Mouse (Mus musculus) hematopoietic stem cell, adult 5-6 weeks (primary cell): ENCODE measurements around the gene Flywch1. TPM values are rescaled to one million over a fixed set of nuclear protein-coding genes. Genes with fewer than 3 reads are reported as not detected.

Experiments
- ATAC-seq, 2 experiments: fragments of 125-278 bp in 1 of 2; replicated peaks in 1 of 2; 2 replicates each; pipeline ENCODE4 v1.8.0; 2016 to 2017; ENCODE audit warnings: inconsistent platforms in 2 of 2, mild to moderate bottlenecking in 2 of 2, moderate number of reproducible peaks in 2 of 2, low read depth in 1 of 2, moderate TSS enrichment in 1 of 2; ENCODE audit not compliant: low FRiP score in 2 of 2, poor library complexity in 2 of 2, severe bottlenecking in 2 of 2, insufficient read depth in 1 of 2, low TSS enrichment in 1 of 2
- total RNA-seq: library from RNA; stranded (forward); fragments of 172-1452, 232-1000 nt; gene quantifications from 2 replicates; pipeline ENCODE4 v1.2.3, GENCODE M21; 2017

Flywch1 gene
- total RNA-seq, 1 experiment from 2014 or later, result 33.2 TPM

DNA sequence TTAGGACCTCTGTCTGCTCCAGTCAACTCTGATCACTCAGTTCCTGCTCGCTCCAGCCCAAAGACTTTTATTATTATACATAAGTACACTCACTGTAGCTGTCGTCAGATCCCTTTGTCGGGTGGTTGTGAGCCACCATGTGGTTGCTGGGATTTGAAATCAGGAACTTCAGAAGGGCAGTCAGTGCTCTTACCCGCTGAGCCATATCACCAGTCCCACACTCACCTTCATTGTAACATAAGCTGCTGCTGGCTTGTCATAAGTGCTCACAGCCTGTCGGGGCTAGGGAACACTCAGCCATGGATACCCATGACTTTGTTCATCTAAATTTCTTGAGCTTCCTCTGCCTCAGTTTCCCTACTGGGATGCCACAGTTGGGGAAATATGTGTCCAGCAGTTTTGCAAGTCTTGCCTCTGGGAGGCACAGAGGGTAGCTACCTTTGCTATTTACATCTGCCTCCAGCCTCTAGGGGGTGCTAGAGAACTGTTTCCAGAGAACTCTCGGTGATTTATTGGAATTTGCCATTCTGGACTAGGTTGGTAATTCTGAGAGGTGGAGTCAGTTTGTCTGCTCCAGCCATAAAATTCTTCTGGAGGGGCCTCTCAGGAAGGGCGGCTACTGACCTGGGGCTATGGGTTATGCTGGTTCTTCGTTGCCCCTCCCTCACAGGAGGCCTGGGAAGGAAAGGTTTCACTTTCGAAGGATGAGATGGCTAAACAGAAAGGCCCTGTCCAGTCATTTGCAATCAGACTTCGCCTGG, 22.6 kb downstream of the Flywch1 start:
- ATAC-seq, result peak; percentile 57 to 66

DNA sequence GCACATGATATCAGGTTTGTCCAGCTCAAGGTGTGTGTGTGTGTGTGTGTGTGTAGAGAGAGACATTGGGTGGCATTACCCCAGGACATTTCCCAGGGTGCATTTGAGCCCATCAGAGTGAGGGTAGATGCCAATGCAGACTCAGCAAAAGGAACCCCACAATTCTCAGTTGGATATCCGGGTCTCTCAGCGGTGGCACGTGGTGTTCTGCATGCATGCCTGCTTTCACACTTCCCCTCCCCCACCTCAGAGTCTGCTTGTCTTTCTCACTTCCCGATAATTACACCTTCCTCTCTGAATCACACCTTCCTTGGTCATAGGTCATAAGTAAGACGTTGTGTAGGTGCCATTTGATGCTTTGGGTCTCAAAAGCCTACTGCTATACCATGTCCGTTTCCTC, 23.4 kb downstream of the Flywch1 start:
- ATAC-seq, result no peak

DNA sequence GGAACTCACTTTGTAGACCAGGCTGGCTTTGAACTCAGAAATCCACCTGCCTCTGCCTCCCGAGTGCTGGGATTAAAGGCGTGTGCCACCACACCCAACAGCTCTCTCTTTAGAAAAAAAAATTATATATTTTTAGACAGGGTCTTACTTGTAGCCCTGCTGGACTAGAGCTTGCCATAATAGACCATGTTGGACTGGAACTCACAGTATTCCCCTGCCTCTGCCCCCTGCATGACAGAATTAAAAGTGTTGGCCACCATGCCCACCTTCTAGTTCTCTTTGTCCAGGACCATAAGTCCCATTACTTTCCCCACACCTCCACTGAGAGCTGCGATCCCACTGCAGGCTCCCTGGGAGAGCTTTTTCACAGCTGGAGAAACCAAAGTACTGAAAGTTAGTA, 23.9 kb downstream of the Flywch1 start:
- no peak for ATAC-seq

DNA sequence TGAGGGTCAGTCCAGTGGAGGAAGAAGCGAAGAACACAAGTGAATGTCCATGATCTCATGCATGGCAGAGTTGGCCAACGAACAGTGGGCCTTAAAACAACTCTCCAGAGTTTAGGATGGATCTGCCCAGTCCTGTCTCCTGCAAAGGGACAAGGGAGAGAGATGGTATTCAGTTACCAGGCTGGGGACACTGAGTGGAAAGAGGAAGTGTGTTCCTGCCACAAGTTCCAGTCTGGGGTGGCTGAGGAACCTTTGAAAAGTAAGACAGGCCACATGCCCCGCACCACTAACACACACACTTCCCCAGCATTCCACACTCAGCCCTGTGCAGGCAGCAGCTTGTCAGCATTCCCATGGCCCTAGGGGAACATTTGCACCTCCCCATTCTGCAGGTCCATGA, 24.6 kb downstream of the Flywch1 start:
- ATAC-seq, result peak; percentile 21 to 50; a peak in 3 of 4 replicates

DNA sequence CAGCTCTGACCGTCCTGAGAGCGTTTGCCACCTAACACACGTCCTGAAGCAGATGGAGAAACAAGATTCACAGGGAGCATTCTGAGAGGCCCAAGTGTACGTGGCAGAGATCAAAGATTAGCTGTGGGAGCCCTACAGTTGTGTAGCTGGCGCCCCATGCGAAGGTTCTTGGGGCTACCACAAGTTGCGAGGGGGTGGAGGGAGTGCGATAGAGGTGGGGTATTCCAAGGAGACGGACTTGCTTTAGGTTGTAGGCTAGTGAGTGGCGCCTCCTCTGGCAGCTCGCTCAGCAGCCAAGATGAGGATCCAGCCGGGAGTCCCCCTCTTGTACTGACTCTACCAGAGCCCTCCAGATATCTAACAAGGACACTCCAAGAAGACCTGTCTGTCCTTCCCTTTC, 25.1 kb downstream of the Flywch1 start:
- 0 out of 4 replicates have a peak, but pooled peaks of 1 of the 2 experiments have one; percentile 19 for ATAC-seq

DNA sequence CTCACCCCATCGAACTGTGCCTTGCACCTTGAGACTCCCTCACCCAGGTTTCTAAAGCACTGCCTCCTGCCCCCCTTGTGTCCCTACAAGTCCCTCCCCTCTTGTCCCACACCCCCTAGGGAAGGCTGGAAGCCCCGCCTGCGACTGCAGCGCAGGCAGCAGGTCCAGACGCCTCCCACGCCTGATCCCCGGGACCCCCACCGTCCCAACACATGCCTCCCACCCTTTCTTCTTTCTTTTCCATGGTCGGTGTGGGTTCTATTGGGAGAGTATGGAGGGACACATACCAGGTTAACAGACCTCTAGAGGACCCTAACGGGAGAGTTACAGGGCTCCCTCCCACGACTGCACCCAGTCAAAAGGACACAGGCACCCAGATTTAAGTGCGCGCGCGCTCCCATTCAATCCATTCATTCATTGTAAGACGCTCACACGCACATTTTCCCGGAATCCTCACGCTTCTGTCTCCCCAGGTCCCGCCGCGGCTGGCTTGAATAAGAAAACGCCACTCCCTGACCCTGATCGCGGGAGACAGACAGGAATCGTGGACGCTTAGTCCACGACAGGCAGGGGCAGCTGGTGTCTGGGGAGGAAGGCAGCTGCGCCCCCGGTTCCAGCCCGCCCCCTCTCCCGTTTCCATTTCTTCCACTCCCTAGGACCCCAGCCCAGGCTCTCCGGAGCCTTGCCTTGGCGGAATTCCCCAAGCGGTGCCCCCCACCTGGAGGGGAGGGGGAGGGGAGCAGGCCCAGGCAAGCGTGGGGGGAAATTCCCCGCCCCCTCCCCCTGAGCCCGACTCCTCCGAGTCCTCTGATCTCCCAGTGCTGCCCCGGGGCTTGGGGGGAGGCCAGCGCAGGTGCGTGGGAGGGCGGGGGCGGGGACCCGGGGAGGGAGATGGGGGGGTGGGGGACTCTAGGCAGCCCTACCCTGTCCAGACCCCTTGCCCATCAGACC, 25.8 kb downstream of the Flywch1 start, which contains the start of gene Kremen2:
Gene Kremen2, minus strand, starts transcription at position 533 of the 951 bp plus-strand sequence.
- no peak for ATAC-seq

DNA sequence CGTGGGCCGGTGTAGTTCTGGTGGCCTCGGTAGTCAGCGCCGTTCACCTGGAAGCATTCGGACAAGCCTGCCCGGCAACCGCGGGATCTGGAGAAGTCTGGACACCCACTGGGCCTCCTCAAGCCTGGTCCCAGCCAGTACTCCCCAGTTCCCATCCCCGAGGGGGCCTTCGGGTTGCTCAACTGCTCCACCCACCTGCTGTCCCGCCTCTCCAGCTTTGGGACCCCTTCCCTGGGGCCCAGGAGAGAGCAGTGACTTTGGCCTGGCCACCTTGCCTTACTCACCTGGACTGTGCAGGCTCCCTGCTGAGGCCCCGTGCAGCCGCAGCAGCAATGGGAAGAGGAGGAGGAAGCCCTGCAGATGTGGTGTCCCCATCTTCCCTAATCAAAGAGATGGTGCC, 26.8 kb downstream of the Flywch1 start:
- ATAC-seq, result no peak

DNA sequence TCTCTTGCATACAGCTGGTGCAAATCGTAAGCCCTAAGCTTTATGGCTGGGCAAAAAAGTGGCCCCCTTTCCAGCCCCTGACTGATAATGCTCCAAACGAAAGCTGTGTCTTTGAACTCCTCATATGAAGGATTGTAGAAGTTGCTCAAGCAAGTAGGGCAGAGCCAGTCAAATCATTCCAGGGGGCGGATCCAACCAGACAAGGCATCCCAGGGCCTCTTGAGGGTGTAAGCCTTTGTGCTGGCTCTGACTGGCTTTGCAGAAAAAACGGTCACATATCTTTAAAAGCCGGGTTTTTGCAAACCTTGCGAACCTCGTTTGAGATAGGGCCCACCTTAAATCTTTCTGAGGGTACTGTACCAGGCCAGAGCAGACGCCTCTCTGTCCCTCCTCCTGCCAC, 27.3 kb downstream of the Flywch1 start:
- no peak for ATAC-seq

DNA sequence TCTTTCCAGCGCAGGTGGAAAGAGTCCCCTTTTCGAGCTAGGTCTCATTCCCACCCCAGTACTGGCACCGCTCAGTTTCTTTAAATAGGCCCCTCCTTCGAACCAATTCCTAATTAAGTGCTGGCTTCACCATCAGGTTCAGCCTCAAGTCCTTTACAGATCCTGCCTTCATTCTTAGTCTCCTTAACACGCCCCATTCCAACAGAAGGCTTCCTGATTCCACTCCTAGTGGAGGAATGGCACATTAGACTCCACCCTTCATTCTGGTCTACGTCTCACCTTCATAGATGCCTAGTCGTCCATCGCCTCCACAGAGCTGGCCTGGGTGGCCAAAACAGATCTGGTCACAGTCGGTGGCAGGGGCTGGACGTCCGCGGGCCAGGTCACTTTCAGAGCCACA, 28.5 kb downstream of the Flywch1 start:
- ATAC-seq, result no peak

DNA sequence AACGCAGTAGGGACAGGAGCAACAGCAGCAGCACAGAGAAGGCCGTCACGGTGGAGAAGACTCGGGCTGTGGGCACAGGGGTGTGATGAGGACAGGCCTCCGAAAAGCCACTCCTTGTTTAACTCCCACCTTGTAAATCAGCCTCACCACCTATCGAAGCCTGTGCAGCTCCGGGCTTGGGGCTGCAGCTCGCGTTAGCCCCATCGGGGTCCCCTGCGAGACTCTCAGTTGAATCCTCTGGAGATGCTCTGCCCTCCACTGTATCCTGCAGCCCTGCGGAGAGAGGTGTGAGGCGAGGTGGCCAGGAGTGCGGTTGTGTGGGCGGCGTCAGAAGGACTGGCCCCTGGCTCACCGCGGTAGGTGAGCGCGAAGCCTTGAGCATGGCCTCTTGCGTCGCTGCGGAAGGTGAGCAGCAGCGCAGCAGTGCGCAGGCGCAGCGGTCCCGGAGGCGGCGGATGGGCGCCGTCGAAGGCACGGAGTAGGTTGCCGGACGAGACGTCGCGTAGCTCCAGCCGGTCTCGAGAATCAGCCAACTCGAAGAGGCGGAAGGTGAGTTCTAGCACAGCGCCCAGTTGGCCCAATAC, 29.1 kb downstream of the Flywch1 start:
- ATAC-seq, result no peak

DNA sequence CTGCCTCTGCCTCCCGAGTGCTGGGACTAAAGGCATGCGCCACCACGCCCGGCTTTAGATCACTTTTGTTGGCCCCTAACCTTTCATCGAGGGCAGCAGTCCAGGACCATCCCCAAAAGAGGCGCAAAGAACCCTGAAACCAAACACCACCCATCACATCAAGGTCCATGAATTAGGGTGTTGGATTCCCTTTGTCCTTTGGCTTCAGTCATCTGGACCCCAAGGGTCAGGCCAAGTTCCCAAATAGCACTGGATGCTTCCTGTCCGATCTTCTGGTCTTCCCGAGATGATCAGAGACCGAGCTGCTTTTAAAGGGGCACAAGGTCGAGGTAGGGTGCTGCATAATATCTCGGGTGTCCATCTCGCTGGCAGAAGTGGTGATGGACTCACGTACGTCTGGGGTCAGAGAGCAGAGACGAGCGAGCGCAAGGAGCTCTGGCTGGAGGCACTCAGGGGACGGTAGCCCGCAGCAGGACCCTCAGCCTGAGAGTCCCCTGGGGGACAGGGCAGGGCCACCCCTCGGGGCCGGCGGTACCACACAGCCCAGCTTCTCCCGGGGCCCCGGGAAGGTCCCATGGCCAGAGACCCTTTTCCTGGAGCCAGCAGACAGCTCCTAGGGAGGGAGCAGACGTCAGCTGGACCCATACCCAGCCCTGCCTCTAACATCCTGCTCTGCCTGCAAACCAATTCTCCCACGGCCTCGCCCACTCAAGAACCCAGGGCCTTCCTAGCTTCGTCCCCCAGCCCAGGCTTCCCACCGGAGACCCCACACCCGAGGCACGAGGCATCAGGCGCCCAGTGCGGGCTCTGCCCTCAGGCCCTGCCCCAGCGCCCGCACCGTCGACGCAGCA, 29.8 kb downstream of the Flywch1 start:
- no peak for ATAC-seq

DNA sequence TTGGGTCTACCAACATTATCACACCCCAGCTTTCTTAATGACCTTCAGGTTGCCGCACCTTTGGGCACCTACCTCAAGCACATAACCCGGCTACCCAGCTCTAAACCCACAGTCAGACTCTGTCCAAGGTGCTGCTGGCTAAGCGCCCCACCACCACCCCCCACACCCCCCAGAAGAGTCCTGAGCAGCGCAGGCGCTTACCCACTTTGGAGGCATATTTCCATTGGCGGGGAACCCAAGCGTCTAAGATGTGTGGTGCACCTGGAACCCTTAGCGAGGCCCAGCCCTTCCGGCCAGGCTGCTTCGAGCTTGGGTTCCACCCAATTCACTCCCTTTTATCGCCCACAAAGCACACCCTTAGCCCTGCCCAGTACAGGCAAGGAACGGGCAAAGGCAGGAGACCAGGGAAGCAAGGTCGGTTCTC, 30.8 kb downstream of the Flywch1 start, which contains the start of gene Paqr4:
Gene Paqr4, minus strand, starts transcription at position 270 of the 424 bp plus-strand sequence.
- ATAC-seq, result peak; percentile 12 to 13; a peak in 2 of 4 replicates

DNA sequence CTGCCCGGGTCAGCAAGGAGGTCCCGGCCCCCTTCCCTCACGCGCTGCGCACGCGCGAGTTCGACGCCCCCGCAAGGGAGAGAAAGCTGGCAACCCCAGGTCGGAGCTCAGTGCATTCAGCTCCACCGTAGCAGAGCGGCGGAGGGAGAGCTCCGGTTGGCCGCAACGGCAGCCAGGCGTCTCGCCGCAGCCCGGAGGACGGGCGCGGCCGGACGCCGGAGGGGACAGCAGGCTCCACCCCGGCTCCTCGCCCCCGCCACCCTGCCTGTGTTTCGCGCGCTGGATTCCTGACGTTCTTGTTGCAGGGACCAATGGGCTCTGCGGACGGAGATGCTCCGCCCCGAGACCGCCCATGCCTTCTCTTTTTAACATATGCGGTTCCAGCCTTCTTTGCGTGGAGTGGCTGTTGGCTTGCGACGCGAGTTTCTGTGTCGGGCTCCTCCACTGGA, 31.2 kb downstream of the Flywch1 start:
- peak; percentile 68 to 75 for ATAC-seq

DNA sequence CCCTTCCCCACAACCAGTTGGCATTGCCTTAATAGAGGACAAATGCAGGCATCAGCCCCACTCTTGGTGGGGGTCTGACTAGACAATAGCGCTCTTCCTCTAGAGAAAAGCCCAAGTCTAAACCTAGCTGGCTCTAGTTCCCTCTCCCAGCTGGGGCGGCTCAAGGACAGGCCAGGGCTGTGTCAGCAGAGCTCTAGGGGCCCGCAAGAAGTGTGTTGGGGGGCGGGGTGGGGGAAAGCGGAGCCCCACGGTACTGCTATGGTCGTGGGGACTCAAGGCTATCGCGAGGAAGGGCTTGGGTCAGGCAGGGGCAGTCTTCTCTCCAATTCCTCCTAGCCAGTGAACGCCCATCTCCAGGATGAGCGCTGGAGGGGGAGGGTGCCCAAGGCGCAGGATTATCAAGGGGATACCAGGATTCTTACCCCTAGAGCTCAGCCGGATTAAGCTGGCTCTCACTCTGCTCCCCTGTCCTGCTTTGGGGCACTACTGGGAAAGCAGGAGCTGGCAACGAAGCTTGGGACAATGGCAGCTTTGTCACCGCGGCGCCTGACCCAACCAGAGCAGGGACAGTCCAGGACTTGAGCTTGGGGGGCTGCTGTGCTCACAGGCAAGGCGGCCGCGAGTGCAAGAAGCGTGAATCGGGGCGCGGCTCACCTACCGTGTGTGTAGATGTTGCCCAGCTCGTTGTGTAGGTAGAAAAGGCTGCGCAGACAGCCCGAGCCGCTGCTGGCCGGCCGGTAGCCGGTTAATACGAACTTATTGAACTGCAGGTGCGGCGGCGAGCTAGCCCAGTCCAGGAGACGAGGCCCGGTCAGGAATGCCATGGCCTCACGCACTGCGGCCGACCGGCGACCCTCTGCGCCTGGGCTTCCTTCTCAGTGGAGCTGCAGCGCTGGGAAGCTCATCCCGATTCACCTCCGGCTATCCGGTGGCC, 31.9 kb downstream of the Flywch1 start:
- ATAC-seq, result 0 out of 4 replicates have a peak, but pooled peaks of 1 of the 2 experiments have one; percentile 18

DNA sequence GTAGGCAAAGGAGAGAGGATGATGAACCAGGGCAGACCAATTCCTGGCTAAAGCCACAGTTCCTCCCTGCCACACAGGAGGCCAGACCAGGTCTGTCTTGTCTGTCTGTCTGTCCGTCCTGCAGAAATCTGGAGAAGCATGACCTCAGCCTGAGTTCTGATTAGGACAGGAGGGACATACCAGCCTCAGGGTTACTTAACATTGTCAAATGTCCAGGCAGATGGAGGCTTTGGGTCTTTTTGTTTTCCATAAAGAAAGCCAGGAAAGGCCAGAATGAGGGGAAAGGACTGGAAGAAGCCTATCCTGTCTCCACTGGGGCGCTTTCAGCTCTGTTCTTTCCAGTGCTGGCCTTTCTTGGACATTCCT, 32.6 kb downstream of the Flywch1 start:
- ATAC-seq, result no peak
